Mouse (Mus musculus) G1E (cell line): ENCODE results near the gene Alox5ap. TPM values are rescaled to one million over a fixed set of nuclear protein-coding genes. Genes with fewer than 3 reads are reported as not detected.

ENCODE experiments used
- ATAC-seq: 2 replicates; pipeline ENCODE4 v1.8.0; 2016; ENCODE audit warnings: mild to moderate bottlenecking; ENCODE audit not compliant: insufficient number of reproducible peaks, poor library complexity, low FRiP score, severe bottlenecking; ENCODE audit errors: extremely low read depth
- DNase-seq: peaks from one replicate; pipeline ENCODE4 v3.0.0; 2012; ENCODE audit warnings: low spot score
- H3K27me3 ChIP-seq: 2 replicates; pipeline ENCODE4 v1.6.1; 2012; ENCODE audit warnings: mild to moderate bottlenecking, low read length, inconsistent platforms; ENCODE audit not compliant: insufficient read depth
- H3K36me3 ChIP-seq: replicated peaks from 2 replicates; pipeline ENCODE3; 2012; ENCODE audit warnings: mild to moderate bottlenecking, inconsistent platforms
- H3K4me1 ChIP-seq: 2 replicates; pipeline ENCODE4 v1.6.1; 2012; ENCODE audit warnings: low read depth, low read length, inconsistent platforms, mixed read lengths; ENCODE audit not compliant: insufficient read depth
- H3K4me3 ChIP-seq: 2 replicates; pipeline ENCODE4 v1.5.1; 2012; ENCODE audit warnings: low read depth, mild to moderate bottlenecking, inconsistent platforms, low read length, moderate library complexity, mixed read lengths
- H3K9me3 ChIP-seq: replicated peaks from 2 replicates; pipeline ENCODE4 v1.6.1; 2012; ENCODE audit warnings: inconsistent platforms
- CTCF ChIP-seq: IDR thresholded peaks from 2 replicates; pipeline ENCODE4 v1.5.1; 2012; ENCODE audit warnings: low read depth, low read length, inconsistent platforms, mixed read lengths
- GATA1 ChIP-seq: IDR thresholded peaks from 2 replicates; pipeline ENCODE4 v1.6.1; 2012; ENCODE audit warnings: borderline replicate concordance, low read length, inconsistent platforms, mixed read lengths
- GATA2 ChIP-seq: IDR thresholded peaks from 2 replicates; pipeline ENCODE4 v1.6.1; 2012; ENCODE audit warnings: low read depth, low read length, inconsistent platforms, borderline replicate concordance
- POLR2AphosphoS5 ChIP-seq: IDR thresholded peaks from 2 replicates; pipeline ENCODE4 v1.6.1; 2012; ENCODE audit warnings: low read depth, low read length, inconsistent platforms; ENCODE audit not compliant: insufficient replicate concordance
- TAL1 ChIP-seq: conservative IDR thresholded peaks from 2 replicates; pipeline ENCODE4 v1.6.1; 2012; ENCODE audit warnings: low read depth, low read length, inconsistent platforms, mixed read lengths
- polyA plus RNA-seq: library from polyadenylated mRNA; stranded (reverse); fragments of >175 nt; gene quantifications from 2 replicates; pipeline ENCODE4 v1.2.3, GENCODE M21; 2012
- total RNA-seq, 2 experiments: library from RNA; stranded (forward) in 1 of 2; stranded (reverse) in 1 of 2; fragments of 200-1000 nt in 1 of 2; fragments of >200 nt in 1 of 2; fragmentation: Nextera tagmentation in 1 of 2; gene quantifications; 2 replicates each; pipeline ENCODE4 v1.2.3; 2014 to 2017

Gene Alox5ap
- total and polyA plus RNA-seq, 3 experiments = 1.5 to 157 (median 38.1) TPM

GRCm38 (mm10) chr5:149293071-149293470, 28.5 kb downstream of the Alox5ap start:
- no peak overlapping the region for H3K4me3 ChIP-seq
- DNase-seq = no peak
- H3K4me1 ChIP-seq = no peaks in the 10 kb centered on the region
- no peaks in the 10 kb centered on the region for H3K27me3 ChIP-seq
- no peak for ATAC-seq
- no peak for TF ChIP-seq POLR2AphosphoS5
- TF ChIP-seq TAL1 = no peak
- TF ChIP-seq GATA1 = no peak
- TF ChIP-seq CTCF = no peak
- no peak for TF ChIP-seq GATA2
- peaks cover 7% of the 10 kb centered on the region for H3K36me3 ChIP-seq
- peaks cover 5% of the 10 kb centered on the region; the same call in 1 of the 2 replicates for H3K9me3 ChIP-seq

GRCm38 (mm10) chr5:149296808-149297207, 32.2 kb downstream of the Alox5ap start:
- H3K27me3 ChIP-seq = no peaks in the 10 kb centered on the region
- H3K4me1 ChIP-seq = no peaks in the 10 kb centered on the region
- no peak for DNase-seq
- H3K4me3 ChIP-seq = no peak overlapping the region
- no peak for ATAC-seq
- peaks cover 5% of the 10 kb centered on the region; the same call in 1 of the 2 replicates for H3K9me3 ChIP-seq
- TF ChIP-seq POLR2AphosphoS5 (no peak), GATA1 (no peak), GATA2 (no peak), CTCF (no peak), TAL1 (no peak)
- no peaks in the 10 kb centered on the region for H3K36me3 ChIP-seq

- Histone ChIP-seq H3K9me3 (peaks cover 5% of the 10 kb centered on the region; the same call in 1 of the 2 replicates), H3K36me3 (no peaks in the 10 kb centered on the region), H3K4me1 (no peaks in the 10 kb centered on the region), H3K4me3 (no peak overlapping the region), H3K27me3 (no peaks in the 10 kb centered on the region)
- DNase-seq (no peak), ATAC-seq (no peak)
- TF ChIP-seq GATA2 (no peak), CTCF (peak; percentile 36; the same call in 1 of the 2 replicates)
Measured at GRCm38 (mm10) chr5:149297464-149297863, 32.9 kb downstream of the Alox5ap start.

GRCm38 (mm10) chr5:149298234-149298633, 33.7 kb downstream of the Alox5ap start:
- H3K4me1 ChIP-seq = no peaks in the 10 kb centered on the region
- H3K27me3 ChIP-seq = no peaks in the 10 kb centered on the region
- no peaks in the 10 kb centered on the region for H3K36me3 ChIP-seq
- no peak for TF ChIP-seq GATA1
- TF ChIP-seq POLR2AphosphoS5 = no peak
- TF ChIP-seq GATA2 = no peak
- TF ChIP-seq CTCF = no peak
- no peak for TF ChIP-seq TAL1
- no peak for ATAC-seq
- peaks cover 5% of the 10 kb centered on the region; the same call in 1 of the 2 replicates for H3K9me3 ChIP-seq
- DNase-seq = no peak
- no peak overlapping the region for H3K4me3 ChIP-seq

- DNase-seq (no peak), ATAC-seq (no peak)
- Histone ChIP-seq H3K36me3 (no peaks in the 10 kb centered on the region), H3K9me3 (no peaks in the 10 kb centered on the region; the same call in 1 of the 2 replicates), H3K4me1 (no peaks in the 10 kb centered on the region), H3K4me3 (no peak overlapping the region), H3K27me3 (no peaks in the 10 kb centered on the region)
- TF ChIP-seq CTCF (no peak), GATA1 (no peak), TAL1 (no peak), GATA2 (no peak), POLR2AphosphoS5 (no peak)
Measured at GRCm38 (mm10) chr5:149312884-149313652, 48.5 kb downstream of the Alox5ap start.

- H3K27me3 ChIP-seq = no peaks in the 10 kb centered on the region
- no peak for ATAC-seq
- no peak for TF ChIP-seq GATA2
- no peak for DNase-seq
- H3K4me3 ChIP-seq = no peak overlapping the region
- H3K4me1 ChIP-seq = no peaks in the 10 kb centered on the region
- no peaks in the 10 kb centered on the region for H3K36me3 ChIP-seq
- no peaks in the 10 kb centered on the region; the same call in 1 of the 2 replicates for H3K9me3 ChIP-seq
Measured at GRCm38 (mm10) chr5:149314514-149315081, 50.0 kb downstream of the Alox5ap start.
